Mouse (Mus musculus): Measurements from ENCODE around the gene Chil1.

The Chil1 gene

DNA sequence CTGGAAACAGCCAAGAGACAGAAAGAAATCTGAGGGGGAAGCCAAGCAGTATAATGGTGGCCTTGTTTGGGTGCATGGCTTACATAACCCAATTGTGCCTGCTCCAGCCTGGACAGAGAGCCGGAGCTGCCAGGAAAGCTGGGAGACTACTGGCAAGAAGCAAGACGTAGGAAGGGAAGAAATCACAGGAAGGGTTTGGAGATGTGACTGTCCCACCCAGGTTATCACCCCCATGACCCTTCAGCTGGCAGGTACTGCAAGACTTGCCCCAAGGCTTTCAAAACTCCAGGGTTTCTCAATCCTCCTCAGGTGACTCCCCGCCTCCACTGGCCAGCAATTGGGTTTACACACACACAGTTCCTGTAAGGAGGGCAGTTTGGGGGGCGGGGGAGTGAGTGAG is at the start of gene Chil1:
Gene Chil1 (plus strand): TSS at position 152 of the 400 bp plus-strand sequence.
- no peak for DNase-seq

DNA sequence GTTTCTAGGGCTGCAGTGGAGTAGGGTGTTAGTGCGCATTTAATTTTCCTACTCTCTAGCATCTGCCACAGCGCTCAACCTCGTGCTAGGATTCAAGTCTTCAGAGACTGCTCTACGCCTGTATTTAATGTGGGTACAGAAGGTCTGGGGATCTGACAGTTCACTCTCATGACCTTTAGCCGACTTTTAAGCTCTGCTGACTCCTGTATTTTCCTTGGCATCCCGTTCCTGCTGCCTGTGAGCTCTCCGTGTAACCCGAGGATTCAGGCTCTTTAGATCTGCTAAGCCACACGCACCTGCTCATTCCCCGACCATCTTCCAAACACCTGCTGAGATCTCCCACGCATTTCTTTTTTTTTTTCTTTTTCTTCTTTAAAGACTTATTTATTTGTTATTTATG is 48.7 kb upstream of the Chil1 start:
- no peak for DNase-seq

DNA sequence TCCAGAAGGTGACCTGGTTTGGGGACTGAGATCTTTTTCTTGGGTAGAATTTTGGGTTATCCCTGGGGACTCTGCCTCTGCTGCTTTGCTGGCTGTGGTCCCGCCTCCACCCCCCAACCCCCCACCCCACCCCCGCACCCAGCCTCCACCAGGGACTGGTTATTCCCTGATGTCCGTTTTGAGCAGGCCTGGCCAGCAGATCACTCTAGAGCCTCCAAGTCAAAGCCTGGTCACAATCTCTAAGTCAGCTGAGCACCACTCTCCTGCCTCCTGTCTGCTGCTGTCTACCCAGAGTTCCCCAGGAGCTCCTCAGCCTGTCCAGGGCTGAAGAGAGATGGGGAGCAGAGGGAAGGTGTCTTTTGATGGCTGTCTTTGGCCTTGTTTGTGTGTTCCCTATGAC is 45.6 kb upstream of the Chil1 start:
- no peak for DNase-seq

DNA sequence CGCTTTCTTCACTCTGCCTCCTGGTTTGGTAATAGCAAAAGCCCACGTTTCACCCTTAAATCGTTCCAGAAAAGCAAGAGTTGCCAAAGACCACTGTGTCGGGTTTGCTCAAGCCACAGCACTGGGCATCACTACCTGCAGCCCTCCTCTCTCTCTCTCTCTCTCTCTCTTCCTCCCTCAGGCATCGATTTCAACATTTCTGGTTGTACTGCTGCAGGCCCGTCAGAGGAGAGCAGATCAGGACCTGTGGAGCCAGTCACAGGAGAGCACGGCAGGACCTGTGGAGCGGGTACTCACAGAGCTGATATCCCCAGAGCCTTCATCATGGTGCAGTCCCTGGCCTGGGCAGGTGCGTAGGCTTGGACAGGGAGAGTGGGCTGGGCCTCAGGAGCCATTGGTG is 43.6 kb upstream of the Chil1 start:
- no peak for DNase-seq

DNA sequence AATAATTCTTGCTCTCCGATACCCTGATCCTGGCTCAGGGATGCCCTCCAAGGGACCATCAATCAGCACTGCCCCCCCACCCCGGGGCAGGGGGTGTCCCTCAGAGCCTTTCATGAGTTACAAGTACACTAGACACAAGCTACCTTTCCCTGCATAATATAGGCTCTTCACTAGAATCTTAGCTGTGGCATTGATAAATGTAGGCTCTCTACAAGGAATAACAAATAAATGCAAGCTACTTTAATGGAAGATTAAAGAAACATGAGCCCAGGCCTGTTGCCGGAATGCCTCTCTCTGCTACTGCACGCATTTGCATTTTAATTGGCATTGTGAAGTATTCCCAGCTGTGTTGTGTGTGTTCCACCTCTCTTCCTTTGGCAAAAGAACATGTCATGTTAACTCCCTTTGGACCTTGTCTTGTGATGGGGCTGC is 39.6 kb upstream of the Chil1 start:
- no peak for DNase-seq

DNA sequence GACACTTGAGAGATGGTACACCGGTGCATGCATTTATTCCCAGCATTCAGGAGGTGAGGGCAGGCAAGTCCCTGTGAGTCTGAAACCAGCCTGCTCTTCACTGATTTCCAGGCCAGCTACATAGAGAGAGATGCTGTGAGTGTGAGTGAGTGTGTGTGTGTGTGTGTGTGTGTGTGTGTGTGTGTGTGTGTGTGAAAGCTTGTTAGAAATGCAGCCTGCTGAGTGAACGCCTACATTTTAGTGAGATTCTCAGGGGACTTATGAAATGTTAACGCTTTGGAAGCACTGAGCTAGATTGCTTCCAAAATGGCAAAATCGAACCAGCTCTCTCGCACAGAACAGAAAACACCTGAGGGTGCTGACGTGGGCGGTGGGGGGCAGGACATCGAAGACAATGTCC is 35.9 kb upstream of the Chil1 start:
- DNase-seq: peak; percentile 67

DNA sequence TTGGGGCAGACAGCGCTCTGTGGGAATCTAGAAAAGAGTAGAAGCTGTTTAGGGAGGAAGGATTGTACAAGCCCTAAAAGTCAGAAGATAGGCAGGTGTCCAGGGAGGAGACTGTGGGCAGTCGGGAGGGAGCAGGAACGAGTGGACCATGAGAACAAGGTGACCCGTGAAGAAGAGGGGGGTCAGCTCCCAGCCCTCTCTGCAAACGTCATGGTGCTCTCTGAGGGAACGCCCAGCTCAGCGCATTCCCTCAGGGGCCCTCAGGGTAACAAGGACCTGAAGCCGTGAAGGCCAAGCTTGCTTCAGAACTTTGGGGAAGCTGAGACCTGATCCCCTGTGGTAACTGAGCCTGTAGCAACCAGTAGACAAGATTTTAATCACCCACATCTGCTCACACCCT is 31.9 kb upstream of the Chil1 start:
- DNase-seq: no peak

DNA sequence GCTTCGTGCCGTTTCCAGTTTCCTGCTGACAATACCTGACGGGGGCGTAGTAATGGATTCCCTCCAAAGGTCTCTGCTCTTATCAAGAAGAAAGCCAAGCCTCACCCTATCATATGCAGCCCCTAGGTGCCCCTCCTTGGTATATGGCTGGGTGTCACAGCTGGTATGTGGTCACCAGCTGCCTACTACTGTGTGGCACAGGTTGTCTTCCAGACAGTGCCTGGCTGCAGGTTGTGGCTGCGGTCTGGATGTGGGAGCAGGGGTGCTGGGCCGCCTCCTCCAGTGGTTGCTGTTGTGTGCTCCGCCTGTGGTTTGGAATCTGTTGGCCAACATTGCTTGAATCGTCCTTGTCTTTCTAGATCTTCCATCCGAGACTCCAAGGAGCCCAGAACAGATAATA is 31.2 kb upstream of the Chil1 start:
- DNase-seq: no peak

DNA sequence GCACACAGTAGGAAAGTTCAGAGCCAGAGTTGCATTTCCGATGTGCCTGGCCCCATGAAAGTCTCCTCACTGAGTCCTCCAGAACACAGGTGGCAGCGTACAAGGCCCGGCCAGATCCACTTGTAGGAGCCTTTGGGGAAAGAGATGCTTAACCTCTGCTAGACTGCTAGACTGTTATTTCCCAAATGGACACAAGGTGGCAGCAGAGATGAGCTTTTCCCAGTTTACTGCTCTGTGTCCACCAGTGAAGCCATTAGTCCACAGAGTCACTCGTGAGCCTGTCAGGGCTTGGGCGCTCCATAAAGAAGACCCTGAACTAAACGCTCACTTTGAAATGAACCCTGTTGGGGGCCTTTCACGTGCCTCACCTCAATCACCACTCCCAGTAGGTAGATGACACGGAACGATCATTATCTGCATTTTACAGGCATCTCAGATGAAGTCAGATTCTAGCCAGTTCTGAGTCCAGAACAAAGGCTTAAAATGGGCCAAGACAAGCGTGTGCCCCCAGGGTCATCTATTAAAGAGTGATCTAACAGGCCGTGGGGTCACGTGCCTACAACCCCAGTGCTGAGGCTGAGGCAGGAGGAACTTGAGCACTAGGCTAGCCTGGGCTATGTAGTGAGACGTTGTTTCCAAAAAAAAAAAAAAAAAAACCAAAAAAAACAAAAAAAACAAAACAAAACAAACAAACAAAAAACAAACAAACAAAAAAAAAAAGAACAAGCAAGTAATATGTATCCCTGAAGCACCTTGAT is 30.1 kb upstream of the Chil1 start:
- DNase-seq: peak; percentile 74

DNA sequence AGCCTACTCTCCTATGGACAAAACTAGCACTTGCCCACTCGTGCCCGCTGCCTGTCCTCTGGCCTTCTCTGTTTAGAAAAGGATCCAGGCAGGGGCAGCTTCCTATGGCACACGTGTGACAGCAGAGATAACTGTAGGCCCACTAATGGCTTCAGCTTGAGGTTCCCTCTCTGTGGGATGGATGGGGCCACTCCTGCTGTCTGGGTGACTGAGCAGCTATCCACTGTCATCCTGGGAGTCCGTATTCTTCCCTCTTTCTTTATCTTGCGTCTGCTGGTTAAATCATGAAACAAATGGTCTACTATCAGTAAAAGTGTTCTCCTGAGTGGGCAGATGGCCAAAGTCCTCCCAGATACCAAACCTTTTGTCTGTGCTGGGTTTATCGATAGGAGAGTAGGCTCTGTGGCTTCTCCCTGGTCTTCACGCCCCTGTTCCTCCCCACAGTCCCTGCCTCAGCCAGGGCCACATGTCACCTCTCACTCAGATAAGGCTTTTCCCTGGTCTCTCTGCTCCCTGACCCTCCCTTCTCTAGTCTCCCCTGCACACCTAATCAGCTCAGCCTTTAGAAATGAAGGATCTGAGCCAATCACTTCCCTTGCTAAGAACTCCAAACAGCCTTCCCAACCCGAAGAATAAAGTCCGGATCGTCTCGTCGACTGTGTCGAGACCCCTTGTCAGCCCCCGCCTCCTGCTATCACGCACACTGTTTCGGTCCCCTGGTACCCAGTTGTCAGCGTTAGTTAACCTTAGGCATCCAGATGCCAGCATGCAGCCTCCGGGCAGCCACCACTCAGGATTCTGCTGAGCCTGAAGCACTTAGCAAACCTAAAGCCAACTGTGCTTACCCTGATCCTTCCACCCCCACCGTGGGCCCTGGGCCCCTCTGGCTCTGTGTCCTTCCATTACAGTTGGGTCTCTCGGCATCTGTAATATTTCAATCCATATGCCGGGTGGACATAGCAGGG is 29.1 kb upstream of the Chil1 start:
- DNase-seq: no peak

DNA sequence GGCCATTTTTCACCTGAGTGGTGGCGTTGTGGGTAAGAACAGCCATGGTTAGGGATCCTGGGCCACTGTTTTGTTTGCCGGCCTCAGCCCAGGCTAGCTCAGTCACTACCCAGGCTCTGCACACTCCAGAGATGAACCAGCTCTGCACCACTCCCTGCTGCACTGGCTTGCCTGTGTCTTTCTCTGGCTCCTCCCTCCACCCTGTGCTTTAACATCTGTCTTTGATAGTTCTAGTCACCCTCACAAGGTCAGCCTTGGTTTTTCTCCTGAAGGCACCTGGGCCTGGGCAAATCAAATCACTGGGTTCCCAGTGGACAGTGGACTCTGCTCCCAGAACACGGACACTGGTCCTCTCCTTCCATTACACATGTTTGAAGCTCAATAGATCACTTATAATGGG is 27.9 kb upstream of the Chil1 start:
- DNase-seq: no peak

DNA sequence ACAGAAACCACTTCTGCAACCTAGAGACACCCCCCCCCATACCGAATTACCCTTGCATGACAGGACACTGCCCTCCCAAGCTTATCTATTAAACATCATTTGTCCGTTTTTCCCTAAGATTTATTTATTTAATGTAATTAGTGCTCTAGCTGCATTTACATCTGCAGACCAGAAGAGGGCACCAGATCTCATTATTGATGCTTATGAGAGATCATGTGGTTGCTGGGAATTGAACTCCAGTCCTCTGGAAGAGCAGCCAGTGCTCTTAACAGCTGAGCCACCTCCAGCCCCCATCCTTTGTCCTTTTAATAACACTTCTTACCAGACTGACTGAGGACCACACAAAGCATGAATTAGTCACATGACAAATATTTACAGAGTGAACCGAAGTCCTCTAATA is 27.3 kb upstream of the Chil1 start:
- no peak for DNase-seq

DNA sequence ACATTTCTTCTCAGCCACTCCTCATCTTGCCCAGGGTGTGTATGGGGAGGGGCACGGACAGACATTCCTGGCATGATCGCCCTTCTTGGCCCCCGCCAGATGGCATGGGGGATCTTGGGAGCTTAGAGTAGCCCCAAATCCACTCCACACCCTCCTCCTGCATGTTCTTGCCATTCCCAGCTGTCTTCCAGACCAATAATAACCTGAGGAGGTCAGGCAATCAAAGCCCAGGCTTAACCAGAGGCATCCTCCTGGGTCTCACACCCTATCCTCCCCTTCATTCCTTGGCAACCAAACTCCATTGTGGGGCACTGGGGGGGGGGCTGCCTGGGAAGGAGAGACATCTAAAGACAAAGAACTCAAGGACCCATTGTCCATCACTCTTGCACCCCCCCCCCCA is 21.6 kb upstream of the Chil1 start:
- no peak for DNase-seq

DNA sequence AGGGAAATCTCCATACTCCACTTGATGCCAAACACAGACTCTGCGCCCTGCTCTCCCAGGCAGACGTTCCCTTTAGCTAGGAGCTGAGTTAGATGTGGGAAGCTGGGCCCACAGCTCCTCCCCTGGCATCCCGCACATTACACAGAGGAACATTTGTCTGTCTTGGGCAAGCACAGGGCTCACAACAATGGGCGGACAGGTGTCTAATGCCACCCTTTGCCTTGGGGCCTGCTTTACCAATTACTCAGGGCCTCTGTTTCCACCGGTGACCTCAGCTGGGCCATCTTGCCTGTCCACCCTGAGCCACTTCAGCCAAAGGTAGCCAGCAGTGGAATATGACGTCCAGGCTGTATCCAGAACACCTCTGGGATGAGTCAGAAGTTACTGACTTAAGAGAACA is 20.6 kb upstream of the Chil1 start:
- no peak for DNase-seq

DNA sequence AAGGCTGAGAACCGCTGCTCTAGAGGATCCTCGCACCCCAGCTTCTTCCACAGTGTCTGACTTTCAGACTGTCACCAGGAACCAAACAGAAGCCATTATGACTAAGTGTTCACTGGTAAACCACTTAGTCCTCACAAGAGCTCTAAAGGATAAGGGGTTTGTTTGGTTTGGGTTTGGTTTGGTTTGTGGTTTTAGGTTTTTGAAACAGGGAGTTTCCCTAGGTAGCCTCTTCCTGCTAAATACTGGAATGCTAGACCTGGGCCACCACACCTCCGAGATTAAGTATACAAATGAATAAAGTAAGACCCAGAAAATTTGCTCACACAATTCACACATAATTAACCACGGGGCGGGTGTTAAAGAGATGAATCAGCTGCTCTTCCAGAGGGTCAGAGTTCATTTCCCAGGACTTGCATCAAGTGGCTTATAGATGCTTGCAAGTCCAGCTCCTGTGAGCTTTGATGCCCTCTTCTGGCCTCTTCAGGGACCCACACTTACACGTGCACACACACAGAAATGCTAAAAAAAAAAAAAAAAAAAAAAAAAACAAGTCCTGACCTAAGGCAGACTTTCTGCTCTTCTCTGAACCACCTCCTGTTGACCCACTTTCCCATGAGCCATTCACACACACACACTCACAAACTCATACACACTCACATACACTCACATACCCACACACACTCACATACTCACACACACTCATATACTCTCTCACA is 19.3 kb upstream of the Chil1 start:
- DNase-seq: no peak

DNA sequence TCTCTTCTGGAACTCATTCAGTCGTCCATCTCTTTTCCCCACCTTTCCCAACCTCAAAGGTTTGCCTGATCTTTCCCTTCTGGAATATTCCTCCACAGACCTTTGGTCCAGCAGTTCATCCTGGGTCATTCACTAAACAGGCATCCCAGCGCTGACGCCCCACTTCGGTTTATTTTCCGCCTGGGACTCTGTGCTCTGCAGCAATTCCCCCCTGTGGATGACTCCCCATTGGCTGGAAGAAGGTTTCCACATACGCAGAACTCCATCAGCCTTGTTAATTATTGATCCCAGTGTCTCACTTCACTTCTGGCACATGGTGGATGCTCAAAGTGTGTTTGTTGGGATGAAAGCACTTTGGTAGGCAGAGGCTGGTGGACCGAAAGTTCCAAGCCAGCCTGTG is 18.5 kb upstream of the Chil1 start:
- DNase-seq: no peak

DNA sequence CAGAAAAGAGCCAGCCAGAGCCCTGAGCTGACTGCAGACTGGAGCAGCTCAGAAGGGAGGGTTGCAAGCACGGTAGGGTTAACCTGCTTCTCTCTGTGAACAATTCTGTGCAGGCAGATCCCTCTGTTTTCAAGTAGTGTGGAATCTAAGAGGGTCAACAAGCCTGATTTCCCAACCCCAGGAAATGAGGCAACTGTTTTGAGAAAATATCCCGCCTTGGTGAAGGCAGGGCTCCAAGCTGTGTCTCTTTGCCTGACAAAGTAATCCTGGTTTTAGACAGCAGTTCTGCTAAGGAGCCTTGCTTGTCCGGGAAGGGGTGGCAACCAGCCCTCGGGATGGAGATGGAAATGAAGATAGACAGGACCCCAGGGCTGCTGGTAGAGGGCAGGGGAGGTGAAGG is 17.5 kb upstream of the Chil1 start:
- no peak for DNase-seq

DNA sequence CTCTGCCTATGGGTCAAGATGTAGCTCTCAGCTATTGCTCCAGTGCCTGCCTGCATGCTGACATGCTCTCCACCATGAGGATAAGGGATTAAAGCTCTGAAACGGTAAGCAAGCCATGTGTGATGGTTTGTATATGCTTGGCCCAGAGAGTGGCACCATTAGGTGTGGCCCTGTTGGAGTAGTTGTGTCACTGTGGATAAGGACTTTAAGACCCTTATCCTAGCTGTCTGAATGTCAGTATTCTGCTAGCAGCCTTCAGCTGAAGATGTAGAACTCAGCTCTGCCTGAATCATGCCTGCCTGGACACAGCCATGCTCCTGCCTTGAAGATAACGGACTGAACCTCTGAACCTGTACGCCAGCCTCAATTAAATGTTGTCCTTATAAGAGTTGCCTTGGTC is 15.4 kb upstream of the Chil1 start:
- DNase-seq: no peak

DNA sequence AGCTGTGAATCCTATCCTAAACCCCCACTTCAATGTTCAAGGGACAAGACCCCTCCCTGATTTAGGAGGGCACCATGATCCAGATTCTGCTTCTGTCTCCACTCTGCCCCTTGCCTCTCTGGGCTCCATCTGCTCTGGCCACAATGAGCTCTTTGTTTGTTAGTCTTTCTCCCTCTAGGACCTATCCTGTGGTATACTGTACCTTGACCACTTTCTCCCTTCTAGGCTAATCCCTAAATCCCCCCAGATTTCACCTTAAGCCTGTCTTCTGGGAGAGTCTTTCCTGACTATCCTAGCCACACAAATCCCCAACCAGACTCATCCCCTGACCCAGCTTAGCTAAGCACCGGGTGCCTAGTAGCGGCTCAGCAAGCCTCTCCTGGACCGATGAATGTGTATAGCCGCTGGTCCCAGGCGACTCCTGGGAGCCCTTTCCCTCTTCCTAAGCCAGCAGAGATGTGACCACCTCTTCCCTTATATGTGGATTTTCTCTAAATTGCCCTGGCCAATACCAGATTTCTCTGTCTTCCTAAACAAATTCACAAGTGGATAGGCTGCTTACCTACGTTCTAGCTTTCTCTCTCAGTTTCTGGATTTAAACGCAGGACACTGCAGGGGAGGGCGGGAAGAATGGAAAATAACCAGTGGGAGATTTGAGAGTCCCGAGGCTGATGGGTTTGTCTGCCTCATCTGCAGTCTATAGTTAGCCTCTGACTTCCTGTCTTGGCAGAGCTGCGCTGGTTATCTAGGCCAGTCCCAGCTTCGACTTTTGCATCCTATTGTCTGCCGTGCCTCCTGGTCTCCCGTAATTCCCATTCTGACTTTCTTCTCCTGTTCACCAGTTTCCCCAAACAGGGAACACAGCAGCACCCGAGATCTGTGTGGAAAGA is 14.3 kb upstream of the Chil1 start:
- peak; percentile 48 for DNase-seq

DNA sequence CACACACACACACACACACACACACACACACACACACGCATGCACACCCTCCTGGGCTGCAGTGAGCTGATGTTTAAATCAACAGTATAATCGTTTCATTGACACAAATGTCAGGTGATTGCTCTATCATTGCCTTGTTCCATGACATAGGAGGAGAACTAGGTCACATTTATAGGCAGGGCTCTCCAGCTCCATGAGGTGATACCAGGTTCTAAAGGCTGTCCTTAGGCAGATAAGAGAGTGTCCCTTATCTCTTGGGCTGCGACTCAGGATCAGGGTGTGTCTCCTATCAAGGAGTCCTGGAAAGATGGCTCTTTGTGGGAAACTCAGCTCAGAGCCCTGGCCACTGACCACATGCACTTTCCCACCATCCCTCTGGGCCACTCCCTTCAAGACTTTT is 13.4 kb upstream of the Chil1 start:
- DNase-seq: no peak

DNA sequence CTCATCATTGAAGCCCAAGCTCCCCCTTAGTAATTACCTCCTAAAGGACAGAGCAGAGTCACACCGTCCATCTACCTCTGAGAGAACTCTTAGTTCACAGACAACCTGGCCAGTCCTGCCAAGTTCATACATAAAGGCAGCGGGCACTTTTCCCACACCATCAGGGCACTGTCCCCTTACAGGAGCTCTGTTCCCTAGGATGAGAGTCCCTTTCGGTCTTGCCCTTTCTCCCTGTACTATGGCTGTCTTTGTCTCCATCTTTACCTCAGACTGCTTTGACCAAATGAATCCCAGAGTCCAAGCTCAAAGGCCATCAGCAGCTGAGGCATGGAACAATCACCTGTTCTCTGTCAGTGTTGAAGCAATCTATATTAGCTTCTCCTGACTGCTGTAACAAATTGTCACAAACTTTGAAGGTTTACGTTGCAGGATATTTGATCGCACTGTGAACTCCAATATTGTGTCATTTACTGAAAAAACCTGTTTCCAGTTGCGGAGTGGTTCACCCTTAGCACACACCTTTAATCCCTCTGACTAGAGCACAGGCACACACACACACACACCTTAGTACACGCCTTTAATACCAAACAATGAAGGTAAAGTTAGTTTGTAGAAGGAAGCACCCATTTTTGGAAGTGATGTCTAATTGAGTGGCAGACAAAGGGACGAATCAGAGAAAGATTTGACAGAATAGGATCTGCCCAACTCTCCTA is 12.8 kb upstream of the Chil1 start:
- no peak for DNase-seq

DNA sequence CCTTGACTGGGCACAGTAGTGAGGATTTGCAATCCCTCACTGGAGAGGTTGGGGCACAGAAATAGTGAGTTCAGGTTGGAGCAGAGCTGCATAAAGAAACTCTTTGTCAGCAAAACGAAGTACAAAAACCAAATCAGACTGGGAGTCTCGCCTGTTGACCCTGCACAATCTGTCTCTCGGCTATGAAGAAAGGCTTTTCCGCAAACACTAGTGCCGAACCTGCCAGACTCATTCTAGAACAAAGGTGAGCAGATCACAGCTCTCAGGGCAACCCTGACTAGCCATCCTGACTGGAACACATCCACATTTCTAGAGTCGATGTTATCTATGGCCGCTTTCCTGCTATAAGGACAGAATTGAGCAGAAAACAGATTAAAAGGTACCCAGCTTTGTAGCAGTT is 8.9 kb upstream of the Chil1 start:
- DNase-seq: no peak
